Mouse (Mus musculus) kidney, embryonic 16.5 days (tissue): ENCODE results near the gene St6galnac5. TPM values are rescaled to one million over a fixed set of nuclear protein-coding genes. Genes with fewer than 3 reads are reported as not detected.

ENCODE experiments used
- ATAC-seq: fragments of 200-750 bp; cut with Nextera tagmentation; 2 replicates; pipeline ENCODE4 v1.8.0; 2017; ENCODE audit warnings: moderate TSS enrichment; ENCODE audit not compliant: low FRiP score, low TSS enrichment
- H3K27ac ChIP-seq: fragments of 300-500 bp; sonication (generic); 2 replicates; pipeline ENCODE4 v1.5.1; 2014; ENCODE audit warnings: low read length
- H3K27me3 ChIP-seq: fragments of 300-500 bp; sonication (generic); 2 replicates; pipeline ENCODE4 v1.6.1; 2014; ENCODE audit warnings: low read length, control low read depth, mixed read lengths; ENCODE audit not compliant: insufficient read depth
- H3K36me3 ChIP-seq: fragments of 300-500 bp; sonication (generic); 2 replicates; pipeline ENCODE4 v1.6.1; 2014; ENCODE audit warnings: low read length, control low read depth, mixed read lengths; ENCODE audit not compliant: insufficient read depth
- H3K4me1 ChIP-seq: fragments of 300-500 bp; sonication (generic); 2 replicates; pipeline ENCODE4 v1.6.1; 2014; ENCODE audit warnings: low read length, control low read depth, mixed read lengths; ENCODE audit not compliant: insufficient read depth
- H3K4me2 ChIP-seq: fragments of 300-500 bp; sonication (generic); replicated peaks from 2 replicates; pipeline ENCODE4 v1.6.1; 2014; ENCODE audit warnings: low read depth, low read length
- H3K4me3 ChIP-seq: fragments of 300-500 bp; sonication (generic); 2 replicates; pipeline ENCODE4 v1.5.1; 2014; ENCODE audit warnings: mild to moderate bottlenecking, low read length
- H3K9ac ChIP-seq: fragments of 300-500 bp; sonication (generic); replicated peaks from 2 replicates; pipeline ENCODE4 v1.6.1; 2014; ENCODE audit warnings: low read length
- H3K9me3 ChIP-seq: fragments of 300-500 bp; sonication (generic); 2 replicates; pipeline ENCODE4 v1.6.1; 2016; ENCODE audit warnings: low read length, control low read depth
- WGBS: fragments of 180-500 bp; shearing (Covaris S2); extraction: QIAGEN DNeasy Blood & Tissue Kit; methylation state at CpG from one replicate; pipeline ENCODE4 v1.1.7; 2014; 5-methylcytosine and 5-hydroxymethylcytosine counted together
- polyA plus RNA-seq: library from polyadenylated mRNA; unstranded; fragments of >200 nt; fragmentation: Nextera tagmentation; extraction: Ambion mirVana; gene quantifications from 2 replicates; pipeline ENCODE4 v1.2.1, GENCODE M21; 2015

St6galnac5 gene
- polyA plus RNA-seq, 1 experiment from 2014 or later: 0.85 TPM

DNA sequence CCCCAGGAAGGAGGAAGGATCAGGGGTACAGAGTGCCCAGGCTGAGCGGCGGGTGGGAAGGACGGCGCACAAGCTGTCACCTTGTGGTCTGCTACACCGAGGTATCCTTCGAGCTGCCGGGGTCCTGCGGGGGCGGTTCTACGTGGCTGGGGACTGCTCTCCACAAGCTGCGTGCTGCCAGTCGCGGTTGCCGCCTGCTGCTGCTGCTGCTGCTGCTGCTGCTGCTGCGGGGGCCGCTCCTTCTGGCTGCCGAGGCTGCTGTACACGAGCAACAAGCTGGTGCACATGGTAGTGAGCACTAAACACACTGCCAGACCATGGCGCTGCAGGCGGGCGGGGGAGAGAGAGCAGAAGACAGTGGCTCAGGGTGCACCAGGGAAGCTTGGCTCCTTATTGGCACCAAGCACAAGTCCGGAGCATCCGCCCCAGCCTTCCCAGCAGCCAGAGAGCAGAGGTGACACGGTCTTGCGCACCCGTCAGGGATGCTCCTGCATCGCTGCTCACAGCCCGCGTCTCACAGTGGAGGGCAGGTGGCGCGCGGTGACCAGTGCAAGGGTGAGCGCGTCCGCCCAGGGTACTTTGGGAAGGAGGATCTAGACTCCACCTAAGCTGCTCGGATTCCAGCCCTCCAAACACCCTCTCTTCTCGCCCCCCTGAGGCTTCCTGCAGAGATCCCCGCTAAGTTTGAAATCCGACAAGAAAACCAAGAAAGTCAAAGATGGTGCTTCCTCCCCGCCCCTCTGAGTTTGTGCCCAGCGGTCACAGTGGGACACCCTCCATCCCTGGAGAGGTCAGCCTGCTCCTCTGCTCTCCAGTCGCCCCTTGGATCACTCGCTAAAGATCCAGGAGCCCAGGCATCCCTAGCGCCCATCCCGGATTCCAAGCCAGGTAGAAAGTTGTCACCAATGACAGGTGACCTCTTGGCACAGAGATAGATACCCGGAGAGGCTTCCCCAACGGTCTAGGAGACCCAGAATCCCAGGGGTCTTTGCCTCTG is 770 bp downstream of the St6galnac5 start:
- ATAC-seq: peak; percentile 89
- no peaks in the 10 kb centered on the region for H3K9me3 ChIP-seq
- H3K27me3 ChIP-seq: peaks cover 9% of the 10 kb centered on the region
- under 1% methylated on average over 47 of the region's 47 CpGs for WGBS
- H3K4me1 ChIP-seq: peaks cover 15% of the 10 kb centered on the region
- H3K9ac ChIP-seq: peak overlapping the region; percentile 50
- no peak overlapping the region for H3K27ac ChIP-seq
- H3K4me3 ChIP-seq: peak overlapping the region; percentile 49
- peak overlapping the region; percentile 62 for H3K4me2 ChIP-seq
- no peaks in the 10 kb centered on the region for H3K36me3 ChIP-seq

DNA sequence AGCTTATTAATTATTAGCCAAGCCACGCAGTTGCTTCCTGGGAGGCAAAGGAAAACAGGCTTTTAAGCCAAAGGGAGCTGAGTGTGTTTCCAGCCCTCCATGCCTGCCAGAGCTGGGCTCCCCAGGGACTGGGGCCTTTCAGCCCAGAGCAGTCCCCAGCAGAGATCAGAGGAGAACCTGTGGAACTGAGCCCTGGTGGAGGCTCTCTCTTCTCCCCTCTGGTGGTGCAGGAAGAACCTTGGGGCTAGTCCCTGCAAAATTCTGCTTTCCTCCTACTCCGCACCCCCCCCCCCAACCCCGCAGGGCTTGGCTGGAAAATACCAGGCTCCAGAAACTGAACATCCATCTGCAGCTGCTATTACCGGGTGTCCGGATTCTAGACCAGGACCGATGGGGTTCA is 1.6 kb downstream of the St6galnac5 start:
- Histone ChIP-seq H3K4me3 (peak overlapping the region; percentile 49), H3K4me1 (peaks cover 15% of the 10 kb centered on the region), H3K27me3 (peaks cover 9% of the 10 kb centered on the region), H3K27ac (no peak overlapping the region), H3K9me3 (no peaks in the 10 kb centered on the region), H3K36me3 (no peaks in the 10 kb centered on the region), H3K9ac (peak overlapping the region; percentile 14; the same call in 1 of the 2 replicates), H3K4me2 (peak overlapping the region; percentile 62)
- peak; percentile 75 for ATAC-seq
- WGBS: 9% methylated on average over 6 of the region's 6 CpGs

DNA sequence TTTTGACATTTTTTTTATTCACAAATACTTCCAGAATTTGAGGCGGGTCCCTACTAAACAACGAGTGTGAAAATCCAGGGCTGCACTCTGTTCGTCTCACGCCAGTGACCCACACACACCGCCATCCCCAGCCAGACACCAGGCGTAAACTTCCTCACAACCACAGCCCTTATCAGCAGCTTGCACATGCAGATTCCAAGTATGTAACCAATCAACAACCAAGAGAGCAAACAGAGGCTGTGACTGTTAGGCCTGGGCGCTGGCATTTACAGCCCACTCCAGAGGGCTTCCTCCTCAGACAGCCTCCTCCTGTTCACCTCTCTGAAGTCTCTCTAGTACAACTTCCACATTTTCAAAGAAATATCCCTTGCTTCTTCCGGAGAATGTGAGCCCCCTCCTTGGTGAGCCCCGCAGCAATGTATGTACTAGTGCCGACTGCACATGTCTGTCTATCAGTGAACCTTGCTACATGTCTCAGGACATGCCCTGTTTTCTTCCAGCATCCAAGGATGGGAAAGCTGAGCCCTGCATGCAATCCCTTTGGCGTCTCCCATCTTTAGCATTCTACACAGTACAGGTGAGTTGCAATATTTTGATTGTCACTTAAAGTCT is 2.5 kb downstream of the St6galnac5 start:
- Histone ChIP-seq H3K9ac (no peak overlapping the region), H3K4me2 (no peak overlapping the region), H3K36me3 (no peaks in the 10 kb centered on the region), H3K9me3 (no peaks in the 10 kb centered on the region), H3K27ac (no peak overlapping the region), H3K27me3 (peaks cover 9% of the 10 kb centered on the region), H3K4me3 (no peak overlapping the region), H3K4me1 (peaks cover 15% of the 10 kb centered on the region)
- ATAC-seq: no peak
- 69% methylated on average over 11 of the region's 11 CpGs for WGBS

DNA sequence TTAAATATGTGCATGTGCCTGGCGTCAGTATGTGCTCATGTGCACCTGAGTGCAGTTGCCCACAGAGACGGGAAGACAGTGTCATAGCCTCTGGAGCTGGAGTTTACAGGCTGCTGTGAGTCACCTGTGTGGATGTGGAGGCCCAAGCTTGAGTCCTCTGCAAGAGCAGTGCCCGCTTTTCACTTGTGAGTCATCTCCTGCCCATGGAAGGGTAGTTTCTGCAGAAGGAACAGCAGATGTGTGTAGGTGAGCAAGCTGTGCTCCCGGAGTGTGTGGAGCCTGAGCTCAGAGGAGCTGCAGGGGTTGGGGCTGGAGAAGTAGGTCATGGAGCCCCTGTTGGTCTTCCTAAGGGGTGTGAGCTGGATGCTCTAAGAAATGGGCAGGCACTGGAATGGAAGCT is 10.7 kb downstream of the St6galnac5 start:
- no peak overlapping the region for H3K4me2 ChIP-seq
- H3K27ac ChIP-seq: no peak overlapping the region
- WGBS: 82% methylated on average over 4 of the region's 4 CpGs
- no peak overlapping the region for H3K9ac ChIP-seq
- ATAC-seq: no peak
- H3K9me3 ChIP-seq: no peaks in the 10 kb centered on the region
- H3K27me3 ChIP-seq: no peaks in the 10 kb centered on the region
- H3K4me3 ChIP-seq: no peak overlapping the region
- H3K4me1 ChIP-seq: no peaks in the 10 kb centered on the region
- H3K36me3 ChIP-seq: no peaks in the 10 kb centered on the region

DNA sequence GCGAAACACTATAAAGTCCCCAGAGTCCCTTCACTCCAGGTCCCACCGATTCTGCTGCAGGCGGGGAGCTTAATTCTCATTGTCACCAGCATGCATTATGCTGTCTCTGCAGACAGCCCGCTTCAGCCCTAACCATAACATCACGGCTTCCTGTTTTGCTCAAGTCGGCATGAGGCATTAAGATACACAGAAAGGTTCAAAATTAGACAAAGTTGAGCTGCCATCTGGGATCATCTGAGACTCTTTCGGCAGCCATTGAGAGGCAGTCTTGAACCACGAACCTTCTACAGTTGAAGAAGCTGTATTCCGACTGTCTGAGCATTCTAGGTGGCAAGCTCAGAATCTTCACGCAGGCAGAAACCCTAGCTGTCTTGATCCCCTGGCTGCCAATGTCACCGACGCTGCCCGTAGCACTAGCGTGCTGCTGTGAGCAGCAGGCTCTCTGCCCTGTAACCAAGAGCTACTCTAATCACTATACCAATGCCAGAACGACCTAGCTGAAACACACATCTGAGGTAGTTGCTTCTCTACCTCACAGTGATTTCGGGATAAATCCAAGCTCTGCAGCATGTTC is 12.2 kb downstream of the St6galnac5 start:
- no peak for ATAC-seq
- Histone ChIP-seq H3K4me3 (no peak overlapping the region), H3K9ac (no peak overlapping the region), H3K27me3 (no peaks in the 10 kb centered on the region), H3K4me2 (no peak overlapping the region), H3K9me3 (no peaks in the 10 kb centered on the region), H3K36me3 (no peaks in the 10 kb centered on the region), H3K27ac (no peak overlapping the region), H3K4me1 (no peaks in the 10 kb centered on the region)
- WGBS: 69% methylated on average over 16 of the region's 16 CpGs

DNA sequence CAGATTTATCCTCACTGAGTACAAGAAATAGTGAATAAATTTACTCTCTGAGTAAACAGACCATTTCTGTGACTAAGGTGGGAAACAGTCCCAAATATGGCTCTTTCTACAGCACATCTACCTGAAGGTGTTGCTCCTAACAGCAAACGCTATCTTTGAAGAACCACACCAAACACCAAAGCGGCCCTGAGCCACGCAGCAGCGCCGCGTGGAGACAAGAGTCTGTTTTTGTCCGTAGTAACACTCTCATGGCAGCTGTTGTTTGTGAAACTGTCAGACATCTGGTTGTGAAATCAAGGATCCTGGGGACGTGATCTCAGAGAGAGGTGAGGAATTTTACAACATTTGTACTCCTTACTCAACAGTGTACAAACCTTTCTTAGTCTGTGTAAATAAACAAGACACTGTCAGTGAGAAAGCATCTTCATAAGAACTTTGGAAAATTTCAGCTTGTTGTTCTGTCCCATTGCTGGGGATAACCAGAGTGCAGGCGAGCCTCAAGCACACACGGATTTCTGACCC is 20.1 kb downstream of the St6galnac5 start:
- Histone ChIP-seq H3K4me3 (no peak overlapping the region), H3K9me3 (no peaks in the 10 kb centered on the region), H3K4me2 (no peak overlapping the region), H3K36me3 (no peaks in the 10 kb centered on the region), H3K9ac (no peak overlapping the region), H3K27me3 (no peaks in the 10 kb centered on the region), H3K27ac (no peak overlapping the region), H3K4me1 (no peaks in the 10 kb centered on the region)
- 52% methylated on average over 10 of the region's 10 CpGs for WGBS
- no peak for ATAC-seq

DNA sequence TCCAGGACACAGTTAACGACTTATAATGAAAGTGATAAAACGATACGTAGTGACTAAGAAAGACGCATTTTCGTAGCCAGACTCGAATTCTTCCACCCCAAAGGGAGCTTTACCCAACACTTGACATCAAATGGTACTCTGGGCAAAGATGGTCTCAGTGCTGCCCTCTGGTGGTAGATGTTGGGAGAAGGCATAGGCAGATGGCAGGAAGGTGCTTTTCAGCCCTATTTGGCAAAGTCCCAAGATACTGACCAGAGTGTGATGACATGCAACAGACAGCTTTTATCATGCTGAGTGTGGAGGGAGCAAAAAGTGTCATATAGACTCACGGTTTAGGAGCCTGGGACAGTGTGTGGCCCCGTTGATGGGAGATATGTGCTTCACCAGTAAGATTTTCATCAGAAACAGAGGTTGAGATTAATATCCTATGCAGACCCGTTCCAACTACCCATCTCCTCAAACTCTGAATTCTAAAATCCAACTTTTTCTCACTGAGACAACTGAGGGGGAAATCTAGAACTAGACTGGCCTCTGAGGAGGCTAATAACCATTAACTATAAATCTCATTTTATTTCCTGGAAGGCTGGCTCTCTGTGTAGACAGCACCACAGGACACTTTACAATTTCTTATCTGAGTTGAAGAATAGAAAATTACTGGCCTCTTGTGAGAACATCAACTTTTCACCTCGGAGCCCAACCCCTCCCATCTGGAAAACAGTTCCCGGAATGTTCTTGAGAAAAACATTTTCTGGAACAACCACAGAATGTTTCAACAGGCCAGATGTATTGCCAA is 23.5 kb downstream of the St6galnac5 start:
- H3K4me3 ChIP-seq: no peak overlapping the region
- H3K4me1 ChIP-seq: no peaks in the 10 kb centered on the region
- no peak overlapping the region for H3K27ac ChIP-seq
- WGBS: 69% methylated on average over 11 of the region's 11 CpGs
- no peak overlapping the region for H3K4me2 ChIP-seq
- 0 out of 2 replicates have a peak, but pooled peaks have one; percentile 42 for ATAC-seq
- no peak overlapping the region for H3K9ac ChIP-seq
- no peaks in the 10 kb centered on the region for H3K9me3 ChIP-seq
- H3K36me3 ChIP-seq: no peaks in the 10 kb centered on the region
- H3K27me3 ChIP-seq: no peaks in the 10 kb centered on the region

DNA sequence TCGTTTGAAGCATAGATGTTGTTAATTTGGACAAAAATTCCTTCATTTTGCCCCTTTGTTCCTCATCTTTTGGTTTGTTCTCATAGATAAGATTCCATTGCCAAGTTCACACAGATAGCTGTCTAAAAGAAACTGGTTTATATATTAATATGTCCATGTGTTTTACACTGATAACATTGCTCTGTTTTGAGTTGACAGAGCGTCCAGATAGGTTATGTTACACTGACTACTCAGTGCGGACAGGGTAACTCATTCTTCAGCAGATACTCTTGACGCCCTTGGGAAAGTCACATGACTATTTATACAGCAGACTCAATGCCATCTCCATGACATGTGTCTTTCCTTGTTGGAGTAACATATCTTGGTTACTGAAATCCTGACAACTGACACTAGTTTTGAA is 25.3 kb downstream of the St6galnac5 start:
- no peak for ATAC-seq
- Histone ChIP-seq H3K36me3 (no peaks in the 10 kb centered on the region), H3K4me3 (no peak overlapping the region), H3K9ac (no peak overlapping the region), H3K4me1 (no peaks in the 10 kb centered on the region), H3K27ac (no peak overlapping the region), H3K4me2 (no peak overlapping the region), H3K27me3 (no peaks in the 10 kb centered on the region), H3K9me3 (no peaks in the 10 kb centered on the region)
- 80% methylated on average over 4 of the region's 4 CpGs for WGBS

DNA sequence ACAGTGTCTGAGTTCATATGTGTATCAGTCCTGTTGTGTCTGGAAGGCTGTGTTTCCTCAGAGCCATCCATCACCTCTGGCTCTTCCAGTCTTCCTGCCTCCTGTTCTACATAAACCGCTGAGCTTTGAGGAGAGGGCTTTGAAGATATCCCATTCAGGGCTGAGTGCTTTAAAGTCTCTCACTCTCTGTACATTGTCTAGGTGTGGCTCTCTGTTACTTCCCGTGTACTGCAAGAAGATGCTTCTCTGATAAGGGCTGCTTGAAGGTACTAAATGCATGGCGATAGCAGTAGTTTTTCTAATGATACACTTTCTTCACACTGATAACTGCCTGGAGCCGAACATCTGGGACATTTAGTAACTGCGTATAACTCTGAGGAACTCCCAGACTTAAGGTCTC is 26.0 kb downstream of the St6galnac5 start:
- H3K9me3 ChIP-seq: no peaks in the 10 kb centered on the region
- H3K36me3 ChIP-seq: no peaks in the 10 kb centered on the region
- H3K4me3 ChIP-seq: no peak overlapping the region
- ATAC-seq: no peak
- no peak overlapping the region for H3K27ac ChIP-seq
- H3K4me2 ChIP-seq: no peak overlapping the region
- no peak overlapping the region for H3K9ac ChIP-seq
- 65% methylated on average over 5 of the region's 5 CpGs for WGBS
- no peaks in the 10 kb centered on the region for H3K27me3 ChIP-seq
- no peaks in the 10 kb centered on the region for H3K4me1 ChIP-seq
